Mouse (Mus musculus) E14TG2a.4 (cell line): ENCODE measurements at regions not wholly inside any gene's neighbourhood (a gene's known extent, or its start where the extent isn't known, plus 50 kb on each side); places are given as distances from the start of the nearest gene placed in this dataset.
"Not testable (repeated sequence)": the region's sequence is repeated elsewhere in the genome, so short reads cannot be mapped to it uniquely, and the experiment has no call there.

Experiments
- H3K27me3 ChIP-seq: 2 replicates; pipeline ENCODE4 v1.6.1; 2014; ENCODE audit warnings: low read length, control low read depth; ENCODE audit not compliant: insufficient read depth
- H3K36me3 ChIP-seq: 2 replicates; pipeline ENCODE4 v1.6.1; 2014; ENCODE audit warnings: low read length, control low read depth; ENCODE audit not compliant: insufficient read depth
- H3K4me1 ChIP-seq: replicated peaks from 2 replicates; pipeline ENCODE4 v1.6.1; 2014; ENCODE audit warnings: low read depth, low read length, control low read depth
- H3K4me3 ChIP-seq: replicated peaks from 2 replicates; pipeline ENCODE4 v1.5.1; 2014; ENCODE audit warnings: mild to moderate bottlenecking, low read length
- H3K9me3 ChIP-seq: 2 replicates; pipeline ENCODE4 v1.6.1; 2014; ENCODE audit warnings: low read length, control low read depth
- NANOG ChIP-seq: IDR thresholded peaks from 2 replicates; pipeline ENCODE4 v1.6.1; 2014; ENCODE audit warnings: borderline replicate concordance, low read length, mixed read lengths

DNA sequence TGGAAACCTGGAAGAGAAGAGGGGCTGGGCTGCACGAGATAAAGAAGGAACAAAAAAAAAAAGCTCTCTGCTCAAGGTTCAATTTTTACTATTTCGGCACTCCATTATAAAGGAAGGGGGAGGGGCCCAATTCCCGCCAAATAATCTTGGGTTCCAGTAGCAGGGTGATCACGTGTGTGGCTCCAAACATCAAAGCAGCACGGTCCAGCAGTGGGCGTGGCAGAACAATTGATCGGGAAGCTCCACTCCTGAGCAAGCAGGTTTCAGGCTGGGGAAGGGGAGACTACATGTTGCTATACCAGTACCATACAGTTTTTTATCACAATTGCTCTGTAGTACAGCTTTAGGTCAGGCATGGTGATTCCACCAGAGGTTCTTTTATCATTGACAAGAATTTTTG is 63.5 kb upstream of the Amd2 start:
- H3K36me3 ChIP-seq, H3K27me3 ChIP-seq, H3K4me1 ChIP-seq, H3K4me3 ChIP-seq: not testable (repeated sequence)
- peaks cover 50% of the 10 kb centered on the region for H3K9me3 ChIP-seq

DNA sequence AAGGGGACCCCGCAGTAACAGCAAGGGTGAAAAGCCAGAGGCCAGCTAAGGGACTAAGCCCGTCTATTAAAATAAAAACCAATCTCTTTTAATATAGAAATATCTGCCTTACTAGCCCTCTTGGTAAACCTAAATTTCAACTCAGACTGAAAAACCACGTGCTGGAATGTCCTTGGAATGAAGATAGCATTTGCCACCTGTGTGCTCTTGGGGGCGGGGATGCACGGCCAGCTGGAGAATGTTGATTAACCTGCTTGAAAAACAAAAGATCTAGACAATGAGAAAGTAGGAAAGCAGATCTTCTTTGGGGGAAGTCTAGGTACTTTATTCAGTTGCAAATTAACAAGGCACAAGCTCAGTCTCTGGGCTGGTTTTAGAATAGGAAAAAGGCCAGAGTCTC is 59.8 kb upstream of the Amd2 start:
- H3K4me3 ChIP-seq, H3K27me3 ChIP-seq, H3K4me1 ChIP-seq, H3K36me3 ChIP-seq: not testable (repeated sequence)
- H3K9me3 ChIP-seq, result peaks cover 47% of the 10 kb centered on the region
- peak; percentile 20; the same call in 1 of the 2 replicates for TF ChIP-seq NANOG
